Mouse (Mus musculus): ENCODE data around the gene Tead1.

- TF ChIP-seq CTCF (IDR thresholded peaks at IDR 0.05; ENCODE audit: low read depth) = no peak
- TF ChIP-seq EP300 (optimal IDR thresholded peaks at IDR 0.05) = no peak
Observed at GRCm38 (mm10) chr7:112771461-112771860, 92.3 kb downstream of the Tead1 start.
